Mouse (Mus musculus) brain, embryonic 18.5 days (tissue): ENCODE results near the gene Ppfibp1.
"Not testable (repeated sequence)": the region's sequence is repeated elsewhere in the genome, so short reads cannot be mapped to it uniquely, and the experiment has no call there.

ENCODE experiments used
- DNase-seq: peaks from one replicate; pipeline ENCODE4 v3.0.0-alpha.2; 2012; ENCODE audit warnings: low read depth, low spot score

The Ppfibp1 gene

DNA sequence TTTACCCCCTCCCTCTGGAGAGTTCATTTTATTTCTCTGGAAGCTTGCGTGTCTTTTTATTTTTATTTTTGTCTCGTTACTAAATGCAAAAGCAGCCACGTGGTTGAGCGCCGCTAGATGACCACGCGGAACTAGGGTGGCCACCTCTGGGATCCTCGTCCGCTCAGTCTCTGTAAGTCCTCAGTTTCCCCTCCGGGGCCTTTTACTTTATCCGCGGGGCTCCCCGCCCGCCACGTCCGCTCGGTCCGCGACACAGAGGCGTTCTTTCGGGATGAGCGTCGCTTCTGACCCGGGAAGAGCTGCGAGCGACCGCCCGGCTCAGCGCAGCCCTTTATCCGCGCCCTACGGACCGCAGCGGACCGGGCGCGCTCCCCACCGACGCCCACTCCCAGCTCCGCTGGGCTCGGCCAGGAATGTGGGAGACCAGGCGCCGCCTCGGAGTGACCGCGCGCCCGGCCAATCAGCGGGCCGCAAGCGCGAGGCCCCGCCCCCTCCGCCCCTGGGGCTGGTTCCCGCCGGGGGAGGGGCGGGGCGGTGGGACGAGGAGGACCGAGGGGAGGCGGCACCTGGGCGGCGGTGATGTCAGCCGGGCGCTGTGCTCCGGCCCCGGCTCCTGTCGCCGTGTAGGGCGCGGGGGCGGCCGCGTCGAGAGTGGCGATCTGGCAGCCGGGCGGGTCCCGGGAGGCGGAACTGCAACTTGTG, at the start of gene Ppfibp1:
Ppfibp1 (plus strand) TSS at position 530 of the 702 bp plus-strand sequence.
- DNase-seq = peak; percentile 76

DNA sequence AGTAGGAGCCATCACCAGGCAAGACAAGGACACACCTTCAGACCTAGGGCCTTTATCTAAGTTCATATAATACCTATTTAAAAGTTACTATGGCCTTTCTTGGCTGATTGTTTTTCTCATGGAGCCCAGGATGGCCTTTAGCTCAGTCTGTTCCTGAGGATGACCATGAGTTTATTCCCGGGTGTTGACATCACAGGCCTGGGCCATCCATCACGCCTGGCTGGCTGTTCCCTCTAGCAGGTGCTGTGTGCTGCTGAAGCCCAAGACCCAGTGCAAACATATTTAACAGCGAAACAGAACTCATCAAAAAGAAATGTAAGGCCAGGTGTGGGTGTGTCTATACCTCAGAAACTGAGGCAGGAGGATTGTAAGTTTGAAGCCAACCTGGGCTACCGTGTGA, 49.4 kb upstream of the Ppfibp1 start:
- no peak for DNase-seq

DNA sequence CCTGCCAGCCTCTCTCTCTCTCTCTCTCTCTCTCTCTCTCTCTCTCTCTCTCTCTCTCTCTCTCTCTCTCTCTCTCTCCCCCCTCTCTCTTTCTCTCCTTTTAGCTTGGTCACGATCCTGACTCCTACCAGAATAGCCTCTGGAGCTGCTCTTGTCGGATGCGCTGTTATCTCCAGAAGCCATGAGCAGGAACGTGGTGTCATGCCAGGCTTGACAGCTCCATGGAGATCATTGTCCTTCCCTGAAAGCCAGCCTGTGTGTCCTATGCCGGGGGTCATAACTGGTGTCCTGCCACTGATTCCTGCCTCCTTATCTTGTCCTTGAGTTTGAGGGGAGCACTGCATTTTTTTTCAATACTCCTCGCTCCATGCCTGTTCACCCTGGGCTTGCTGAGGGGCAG, 43.4 kb upstream of the Ppfibp1 start:
- DNase-seq = no peak

DNA sequence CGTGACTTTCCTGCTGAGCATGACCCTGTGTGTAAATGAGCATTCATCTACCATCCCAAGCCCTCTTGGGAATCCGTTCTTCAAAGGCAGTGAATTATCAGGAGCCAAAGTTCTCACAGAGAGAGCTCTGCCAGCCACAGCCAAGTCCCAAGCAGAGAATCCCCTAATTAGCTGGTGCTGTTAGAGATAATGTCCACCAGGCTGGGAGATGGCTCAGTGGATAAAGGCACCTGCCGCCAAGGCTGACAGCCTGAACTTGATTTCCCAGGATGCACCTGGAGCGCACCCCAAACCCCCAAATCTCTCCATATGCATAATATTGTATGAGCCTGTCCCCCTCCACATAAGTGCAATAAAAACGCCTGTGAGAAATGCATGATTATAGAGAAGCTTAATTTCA, 42.9 kb upstream of the Ppfibp1 start:
- DNase-seq = no peak

DNA sequence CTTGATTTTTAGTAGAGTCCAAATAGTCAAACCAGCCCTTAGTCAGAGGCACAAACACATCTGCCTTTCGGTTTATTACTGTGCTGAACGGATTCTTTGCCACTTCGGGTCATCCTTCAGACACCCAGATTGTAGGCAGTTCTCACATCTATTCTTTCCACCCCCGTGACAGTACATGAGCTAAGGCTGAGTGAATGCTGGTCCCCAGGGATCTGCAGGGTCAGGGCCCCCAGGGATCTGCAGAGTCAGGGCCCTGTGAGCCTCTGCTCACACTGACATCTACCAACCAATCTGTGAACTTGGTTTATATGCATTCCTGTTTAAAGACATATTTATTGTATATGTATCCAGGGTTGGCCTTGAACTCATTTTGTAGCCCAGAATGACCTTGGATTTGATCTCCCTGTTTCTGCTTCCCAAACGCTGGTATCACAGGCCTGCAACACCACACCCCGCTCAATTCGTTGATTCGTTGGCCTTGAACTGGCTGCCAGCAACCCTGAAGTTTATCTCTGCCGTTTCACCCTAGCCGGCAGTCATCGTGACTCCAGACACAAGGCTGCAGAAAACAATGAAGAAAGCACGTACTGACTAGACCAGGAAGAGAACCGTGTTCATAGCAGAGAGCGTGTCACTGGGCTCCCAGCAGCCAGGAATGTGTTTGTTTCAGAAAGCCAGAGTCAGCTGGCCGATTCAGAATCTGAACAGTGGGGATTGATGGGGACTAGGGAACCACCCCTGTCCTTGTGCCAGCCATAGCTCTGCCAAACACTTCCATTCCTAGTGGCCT, 42.1 kb upstream of the Ppfibp1 start:
- no peak for DNase-seq

DNA sequence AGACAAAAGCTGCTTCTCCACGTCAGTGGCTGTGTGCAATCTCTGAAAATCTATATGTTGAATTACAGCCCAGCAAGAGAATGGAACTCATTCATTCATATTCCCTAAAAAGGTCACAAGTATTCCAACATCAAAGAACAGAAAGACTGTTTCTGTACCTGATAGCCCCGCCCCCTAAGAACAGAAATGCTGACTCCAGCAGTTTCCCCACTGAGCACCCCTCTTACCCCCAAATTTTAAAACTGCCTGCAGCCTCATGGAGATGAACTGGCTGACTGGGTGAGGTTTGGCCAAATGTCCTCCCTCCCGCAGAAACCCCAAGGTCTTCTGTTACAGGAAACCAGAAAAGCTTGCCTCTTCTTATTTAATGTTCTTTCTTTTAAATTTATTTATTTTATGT, 40.9 kb upstream of the Ppfibp1 start:
- DNase-seq = no peak

DNA sequence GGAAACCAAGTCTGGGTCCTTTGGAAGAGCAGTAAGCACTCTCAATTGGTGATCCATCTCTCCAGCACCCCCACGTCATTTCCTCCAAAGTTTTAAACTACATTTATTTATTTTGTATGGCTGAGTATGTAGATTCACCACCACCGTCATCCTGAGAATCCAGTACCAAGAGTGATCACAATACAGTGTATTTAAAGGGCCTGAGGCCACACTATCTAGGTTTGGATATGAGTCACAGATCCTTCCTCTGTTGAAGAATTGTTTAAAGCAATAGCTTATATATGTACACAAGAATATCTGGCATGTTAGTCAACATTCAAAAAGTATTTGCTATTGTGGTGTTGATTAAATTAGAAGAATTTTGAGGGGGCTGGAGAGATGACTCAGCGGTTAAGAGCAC, 40.0 kb upstream of the Ppfibp1 start:
- DNase-seq = no peak

DNA sequence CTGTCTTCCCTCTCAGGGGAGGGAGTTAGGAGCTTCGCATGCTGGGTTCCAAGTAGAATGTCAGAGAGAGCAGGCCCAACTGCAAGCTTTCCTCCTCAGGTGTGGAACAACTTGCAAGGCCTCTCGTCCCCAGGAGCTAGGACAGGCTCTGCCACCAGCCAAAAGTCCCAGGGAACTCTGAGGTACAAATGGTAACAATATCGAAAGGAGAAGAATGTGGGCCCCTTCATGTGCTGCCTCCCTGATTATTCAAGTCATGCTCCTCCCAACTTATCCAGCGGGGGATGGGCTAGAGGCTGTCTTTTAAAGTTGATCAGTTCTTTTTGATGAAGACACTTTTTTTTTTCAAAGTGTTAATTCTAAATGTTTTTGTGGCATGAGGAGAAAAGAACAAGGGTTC, 38.2 kb upstream of the Ppfibp1 start, which contains the start of gene Smco2:
Smco2 (plus strand) TSS at position 55 of the 400 bp plus-strand sequence.
- DNase-seq = no peak

DNA sequence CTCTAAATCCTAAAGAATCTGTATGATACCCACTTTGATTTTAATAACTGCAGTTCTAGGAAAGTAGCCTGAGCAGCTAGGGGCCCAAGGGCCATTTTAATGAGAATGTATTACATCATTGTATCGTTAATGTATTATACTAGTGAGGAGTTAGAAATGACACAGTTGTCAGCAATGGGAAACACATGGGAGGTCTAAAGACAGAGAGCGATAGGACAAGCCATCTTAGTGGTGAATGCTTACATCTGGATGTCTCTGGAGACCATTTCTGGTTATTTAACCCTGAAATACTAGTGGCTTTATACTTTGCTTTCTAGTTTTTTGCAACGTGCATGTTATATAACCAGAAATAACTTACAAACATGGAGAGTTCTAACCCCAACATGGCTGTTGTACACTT, 36.4 kb upstream of the Ppfibp1 start:
- DNase-seq = no peak

DNA sequence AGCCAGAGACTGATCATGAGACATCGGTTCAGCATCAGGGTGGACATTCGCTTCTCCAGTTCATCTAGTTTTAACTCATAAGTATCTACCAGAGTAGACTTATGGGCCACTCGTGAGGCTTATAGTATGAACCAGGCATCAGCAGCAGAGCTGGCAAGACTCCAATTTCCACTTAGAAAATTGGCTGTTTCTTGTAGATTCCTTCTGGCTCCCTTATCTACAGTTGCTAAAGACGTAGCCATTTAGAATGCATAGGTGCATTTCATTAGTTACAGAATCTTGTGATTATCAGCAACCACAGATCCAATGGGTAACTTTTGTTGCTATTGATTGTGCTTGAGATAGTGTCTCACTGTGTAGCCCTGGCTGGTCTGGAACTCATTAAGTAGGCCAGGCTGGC, 35.5 kb upstream of the Ppfibp1 start:
- DNase-seq = no peak

DNA sequence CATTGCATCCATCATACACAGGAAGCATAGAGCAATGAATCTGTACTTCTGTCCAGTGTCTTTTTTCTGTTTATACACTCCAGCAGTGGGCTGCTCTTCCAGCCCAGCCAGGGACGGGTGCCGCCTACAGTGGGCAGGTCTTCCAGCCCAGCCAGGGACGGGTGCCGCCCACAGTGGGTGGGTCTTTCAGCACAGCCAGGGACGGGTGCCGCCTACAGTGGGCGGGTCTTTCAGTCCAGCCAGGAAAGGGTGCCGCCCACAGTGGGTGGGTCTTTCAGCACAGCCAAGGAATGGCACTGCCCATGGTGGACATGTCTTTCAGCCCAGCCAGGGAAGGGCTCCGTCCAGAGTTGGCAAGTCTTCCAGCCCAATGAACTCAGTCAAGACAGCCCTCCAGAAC, 33.1 kb upstream of the Ppfibp1 start:
- DNase-seq = no peak

DNA sequence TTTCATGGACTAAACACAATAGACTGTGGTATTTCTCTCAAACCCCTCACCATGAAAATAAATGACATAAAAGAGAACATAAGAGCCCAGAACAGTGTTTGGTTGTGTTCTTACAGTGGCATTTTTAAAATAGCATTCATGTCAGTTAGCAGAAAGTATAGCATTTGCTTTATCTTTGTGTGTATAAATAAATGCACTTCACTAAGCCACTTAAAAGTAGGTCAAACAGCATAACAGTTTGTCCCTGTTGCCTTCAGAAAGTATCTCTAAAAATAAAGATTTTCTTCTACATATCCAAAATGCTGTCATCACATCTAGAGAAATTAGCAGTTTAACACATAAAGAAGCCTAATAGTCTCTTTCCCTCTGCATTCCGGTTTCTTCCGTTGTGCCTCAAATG, 30.9 kb upstream of the Ppfibp1 start:
- DNase-seq = peak; percentile 4

DNA sequence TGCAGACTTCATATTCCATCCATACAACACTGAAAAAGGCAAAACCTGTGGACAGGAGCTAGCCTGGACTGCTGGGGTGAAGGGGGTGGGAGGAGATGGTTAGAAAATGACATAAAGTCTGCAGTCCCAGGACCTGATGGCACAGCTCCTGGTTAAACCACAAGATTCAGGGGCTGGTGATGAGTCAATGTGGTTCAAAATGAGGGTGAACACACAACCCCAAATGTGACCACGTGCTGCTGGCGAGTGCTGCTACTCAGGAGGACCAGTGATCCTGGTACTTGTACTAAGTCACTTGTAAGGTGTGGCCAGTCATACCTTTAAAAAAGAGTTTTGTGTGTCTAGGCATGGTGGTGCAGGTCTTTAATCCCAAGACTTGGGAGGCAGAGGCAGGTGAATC, 25.1 kb upstream of the Ppfibp1 start:
- no peak for DNase-seq

DNA sequence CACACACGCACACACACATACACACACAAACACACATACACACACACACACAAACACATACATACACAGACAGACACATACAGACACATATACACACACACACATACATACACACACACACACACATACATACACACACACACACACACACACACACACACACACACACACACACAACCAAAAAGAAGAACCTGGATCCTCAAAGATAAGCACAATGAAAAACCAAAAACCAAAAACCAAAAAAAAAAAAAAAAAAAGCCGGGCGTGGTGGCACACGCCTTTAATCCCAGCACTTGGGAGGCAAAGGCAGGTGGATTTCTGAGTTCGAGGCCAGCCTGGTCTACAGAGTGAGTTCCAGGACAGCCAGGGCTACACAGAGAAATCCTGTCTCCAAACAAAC, 23.9 kb upstream of the Ppfibp1 start:
- not testable (repeated sequence) for DNase-seq

DNA sequence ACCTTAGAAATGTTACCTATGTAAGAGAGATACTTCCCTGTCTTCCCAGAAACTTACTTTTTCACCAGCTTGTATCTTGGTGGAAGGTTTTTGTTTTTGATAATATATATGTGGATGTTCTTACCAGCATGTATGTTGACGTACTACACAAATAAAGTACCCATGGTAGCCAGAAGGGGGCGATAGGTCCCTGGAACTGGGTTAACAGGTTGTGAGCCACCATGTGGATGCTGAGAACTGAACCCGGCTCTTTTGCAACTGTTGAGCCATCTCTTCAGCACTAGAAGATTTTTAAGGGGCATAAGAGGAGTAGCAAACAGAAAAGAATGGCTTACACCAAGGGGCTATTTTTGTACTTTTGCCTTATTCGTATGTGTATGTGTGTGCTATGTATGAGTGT, 22.6 kb upstream of the Ppfibp1 start:
- DNase-seq = no peak

DNA sequence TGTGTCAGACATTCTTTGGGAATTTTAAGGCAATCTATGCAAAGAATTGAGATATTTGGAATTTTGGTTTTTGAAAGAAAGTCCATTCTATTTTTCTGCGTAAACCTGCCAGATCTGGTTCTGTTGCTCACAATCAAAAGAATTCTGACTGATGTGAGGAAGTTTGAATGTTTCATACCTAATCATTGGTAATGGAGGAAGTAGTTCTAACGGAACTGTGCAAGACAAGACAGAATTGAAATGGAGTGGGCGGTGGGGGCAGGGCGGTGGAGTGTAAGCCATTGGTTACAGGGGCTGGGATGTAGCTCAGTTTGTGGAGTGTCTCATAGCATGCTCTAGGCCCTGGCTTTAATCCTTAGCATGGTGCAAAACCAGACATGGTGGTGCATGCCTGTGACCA, 16.3 kb upstream of the Ppfibp1 start:
- DNase-seq = no peak

DNA sequence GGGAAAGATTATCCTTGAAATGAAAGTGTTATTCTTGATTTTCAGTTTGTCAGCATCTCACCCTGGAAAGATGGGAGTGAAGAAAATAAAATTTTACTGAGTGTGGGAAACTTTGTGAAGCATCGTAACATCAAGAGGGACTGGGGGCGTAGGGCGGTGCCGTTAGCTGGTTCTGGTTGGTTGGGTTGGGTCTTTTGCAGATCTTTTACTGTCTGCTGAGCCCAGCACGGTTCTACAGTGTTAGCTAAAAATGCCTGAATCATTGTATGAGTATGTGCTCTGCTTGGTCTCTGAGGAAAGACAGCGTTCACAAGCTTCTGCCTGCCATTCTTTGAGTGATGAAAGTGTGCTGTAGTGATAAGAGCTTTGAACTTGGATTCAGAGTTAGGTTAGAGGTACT, 13.9 kb upstream of the Ppfibp1 start:
- DNase-seq = no peak

DNA sequence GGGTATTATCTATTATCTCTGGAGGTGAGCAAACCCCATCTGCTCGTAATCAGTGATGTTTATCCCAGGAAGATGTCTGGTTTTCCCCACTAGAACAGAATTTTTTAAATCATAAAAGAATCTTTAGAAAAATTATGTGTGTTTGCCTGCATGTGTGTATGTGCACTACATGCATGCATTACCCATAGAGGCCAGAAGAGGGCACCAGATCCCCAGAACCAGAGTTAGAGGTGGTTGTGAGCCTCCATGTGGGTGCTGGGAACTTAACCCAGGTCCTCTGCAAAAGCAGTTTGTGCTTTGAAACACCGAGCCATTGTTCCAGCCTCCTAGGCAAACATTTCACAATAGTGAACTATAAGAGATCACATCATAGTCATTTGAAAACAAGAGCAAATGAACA, 11.5 kb upstream of the Ppfibp1 start:
- no peak for DNase-seq

DNA sequence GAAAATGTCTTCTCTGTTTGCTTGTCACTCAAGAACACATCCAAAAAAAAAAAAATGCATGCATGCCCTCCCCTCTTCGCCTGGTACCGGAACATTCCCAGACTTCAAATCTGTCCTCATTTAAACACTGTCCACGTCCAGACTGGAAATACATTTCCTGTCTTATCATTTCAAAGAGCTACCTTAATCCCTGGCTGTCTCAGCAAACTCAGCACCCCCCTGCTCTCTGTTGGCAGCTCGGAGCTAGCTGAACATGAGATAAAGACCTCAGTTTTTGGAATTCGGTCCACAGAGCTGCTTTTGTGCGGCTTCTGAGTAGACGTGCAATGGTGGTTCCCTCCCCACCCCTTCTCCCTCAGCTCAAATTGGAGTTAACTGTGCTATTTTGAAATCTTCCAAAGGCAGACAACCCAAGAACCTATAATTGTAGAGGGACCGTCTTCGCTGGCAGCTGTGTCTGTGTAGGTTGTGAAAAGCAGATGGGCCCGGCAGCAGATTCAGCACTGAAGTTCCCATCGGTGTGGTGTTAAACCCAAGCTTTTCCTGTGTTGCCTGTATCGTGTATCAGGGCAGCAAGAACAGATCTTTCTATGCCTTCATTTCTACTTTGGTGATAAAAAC, 10.8 kb upstream of the Ppfibp1 start:
- peak; percentile 2 for DNase-seq

DNA sequence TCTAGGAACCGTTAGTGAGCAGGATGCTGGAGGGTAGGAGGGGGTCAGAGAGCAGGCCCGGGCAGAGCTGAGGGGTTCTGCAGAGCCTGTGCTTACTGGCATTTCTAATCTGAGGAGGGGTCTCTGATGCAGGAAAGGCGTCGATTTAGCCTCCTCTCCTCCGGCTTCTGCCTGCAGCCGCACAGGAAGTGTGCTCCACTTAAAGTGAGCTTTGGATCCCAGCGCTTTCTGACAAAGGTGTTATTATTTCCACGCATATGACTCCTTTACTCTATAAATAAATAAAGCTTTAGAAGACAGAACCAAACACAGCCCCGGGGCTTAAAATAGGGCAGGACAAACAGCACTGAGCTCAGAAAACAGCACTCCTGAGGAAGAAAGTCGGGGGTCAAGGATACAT, 9.4 kb upstream of the Ppfibp1 start:
- DNase-seq = no peak

DNA sequence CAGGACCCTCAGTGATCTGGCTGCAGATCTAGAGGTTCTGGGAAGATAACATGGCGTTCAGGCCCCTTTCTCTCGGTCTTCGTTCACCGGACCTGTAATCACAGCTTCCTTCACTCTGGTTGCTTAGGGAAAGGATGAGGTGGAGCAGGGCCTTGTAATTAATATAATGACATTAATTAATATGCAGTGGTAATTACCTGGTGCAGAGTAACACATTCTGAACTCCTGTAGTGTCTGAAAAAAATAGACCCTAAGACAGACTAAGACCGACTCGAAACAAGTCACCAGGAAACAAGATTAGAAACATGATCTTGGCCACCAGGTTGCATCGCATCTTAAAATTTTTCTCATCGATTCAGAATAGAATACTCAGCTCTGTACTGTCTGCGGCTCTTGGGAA, 8.4 kb upstream of the Ppfibp1 start:
- no peak for DNase-seq

DNA sequence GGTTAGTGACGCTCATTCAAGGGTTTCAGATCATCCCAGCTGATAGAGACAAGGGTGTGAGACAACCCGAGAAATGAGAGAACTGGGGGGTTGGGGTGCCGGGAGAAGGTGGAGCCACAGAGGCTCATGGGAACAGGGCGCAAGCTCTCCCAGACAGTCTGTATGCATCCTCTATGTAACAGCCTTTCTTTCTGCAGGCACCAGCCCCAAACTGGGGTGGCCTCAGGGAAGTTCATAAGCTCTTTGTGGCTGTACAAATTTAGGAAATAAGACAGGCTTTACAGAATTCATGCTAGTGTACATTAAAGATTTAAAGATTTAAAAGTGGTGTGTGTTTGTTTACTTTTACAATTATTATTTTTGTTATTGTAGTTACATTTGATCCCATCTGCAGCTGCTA, 8.0 kb upstream of the Ppfibp1 start:
- DNase-seq = no peak
